Mouse (Mus musculus) MEL (cell line): ENCODE measurements around the gene Clpp. TPM values are rescaled to one million over a fixed set of nuclear protein-coding genes. Genes with fewer than 3 reads are reported as not detected.

Source experiments
- DNase-seq: peaks from one replicate; pipeline ENCODE4 v3.0.0; 2011; ENCODE audit warnings: low read depth, low spot score
- H3K27ac ChIP-seq: 2 replicates; pipeline ENCODE4 v1.5.1; 2012; ENCODE audit warnings: low read depth, mild to moderate bottlenecking, control low read depth, low read length, moderate library complexity; ENCODE audit not compliant: control insufficient read depth
- H3K27me3 ChIP-seq, 2 experiments: fragments of 150-350 bp in 1 of 2; sonication (generic) in 1 of 2; 2 replicates each; pipeline ENCODE4 v1.6.1; 2012; ENCODE audit warnings: low read length in 2 of 2, mild to moderate bottlenecking in 2 of 2, improper control_type of control experiment in 1 of 2, moderate library complexity in 1 of 2; ENCODE audit not compliant: insufficient read depth in 2 of 2, control insufficient read depth in 1 of 2
- H3K36me3 ChIP-seq, 2 experiments: 2 replicates each; pipeline ENCODE4 v1.6.1; 2012 to 2014; ENCODE audit warnings: low read length in 2 of 2, improper control_type of control experiment in 1 of 2, inconsistent platforms in 1 of 2, mild to moderate bottlenecking in 1 of 2; ENCODE audit not compliant: insufficient read depth in 2 of 2, control insufficient read depth in 1 of 2
- H3K4me1 ChIP-seq, 2 experiments: fragments of 150-350 bp in 1 of 2; sonication (generic) in 1 of 2; 2 replicates each; pipeline ENCODE4 v1.6.1; 2012; ENCODE audit warnings: low read length in 2 of 2, improper control_type of control experiment in 1 of 2, mild to moderate bottlenecking in 1 of 2; ENCODE audit not compliant: insufficient read depth in 2 of 2, control insufficient read depth in 1 of 2
- H3K4me3 ChIP-seq, 2 experiments: fragments of 150-350 bp in 1 of 2; sonication (generic) in 1 of 2; 2 replicates each; pipeline ENCODE4 v1.5.1; 2012; ENCODE audit warnings: low read depth in 2 of 2, low read length in 2 of 2, mild to moderate bottlenecking in 2 of 2, moderate library complexity in 2 of 2, control low read depth in 1 of 2, improper control_type of control experiment in 1 of 2; ENCODE audit not compliant: control insufficient read depth in 1 of 2, insufficient read depth in 1 of 2
- H3K79me2 ChIP-seq: 2 replicates; pipeline ENCODE4 v1.6.1; 2012; ENCODE audit warnings: mild to moderate bottlenecking, low read length, moderate library complexity; ENCODE audit not compliant: control insufficient read depth, poor library complexity, insufficient read depth
- H3K9ac ChIP-seq: 2 replicates; pipeline ENCODE4 v1.6.1; 2012; ENCODE audit warnings: low read depth, mild to moderate bottlenecking, control low read depth, low read length, moderate library complexity; ENCODE audit not compliant: control insufficient read depth, poor library complexity, severe bottlenecking
- H3K9me3 ChIP-seq: fragments of 150-350 bp; sonication (generic); replicated peaks from 2 replicates; pipeline ENCODE4 v1.6.1; 2012; ENCODE audit warnings: mild to moderate bottlenecking, low read length, improper control_type of control experiment, moderate library complexity; ENCODE audit not compliant: insufficient read depth
- BHLHE40 ChIP-seq: IDR thresholded peaks from 2 replicates; pipeline ENCODE4 v1.6.1; 2012; ENCODE audit warnings: low read depth, mild to moderate bottlenecking, inconsistent platforms, low read length, improper control_type of control experiment, borderline replicate concordance
- CTCF ChIP-seq, 3 experiments: IDR thresholded peaks in 2 of 3; conservative IDR thresholded peaks in 1 of 3; 2 replicates each; pipeline ENCODE4 v1.5.1; 2011 to 2012; ENCODE audit warnings: low read length in 3 of 3, low read depth in 2 of 3, mild to moderate bottlenecking in 2 of 3, improper control_type of control experiment in 1 of 3, inconsistent platforms in 1 of 3, mixed read lengths in 1 of 3, moderate library complexity in 1 of 3; ENCODE audit not compliant: control insufficient read depth in 1 of 3, insufficient read depth in 1 of 3, poor library complexity in 1 of 3, severe bottlenecking in 1 of 3
- EP300 ChIP-seq, 2 experiments: IDR thresholded peaks; 2 replicates each; pipeline ENCODE4 v1.6.1; 2011; ENCODE audit warnings: improper control_type of control experiment in 2 of 2, low read length in 2 of 2, low read depth in 1 of 2, mild to moderate bottlenecking in 1 of 2
- GATA1 ChIP-seq: IDR thresholded peaks from 2 replicates; pipeline ENCODE4 v1.6.1; 2011; ENCODE audit warnings: low read depth, low read length, improper control_type of control experiment
- KAT2A ChIP-seq: conservative IDR thresholded peaks from 2 replicates; pipeline ENCODE4 v1.6.1; 2012; ENCODE audit warnings: low read depth, low read length, improper control_type of control experiment, inconsistent platforms
- MAZ ChIP-seq: IDR thresholded peaks from 2 replicates; pipeline ENCODE4 v1.6.1; 2012; ENCODE audit warnings: low read depth, mild to moderate bottlenecking, inconsistent platforms, low read length, improper control_type of control experiment
- MEF2A ChIP-seq: IDR thresholded peaks from 2 replicates; pipeline ENCODE4 v1.6.1; 2014; ENCODE audit warnings: low read depth, mild to moderate bottlenecking, inconsistent platforms, low read length, improper control_type of control experiment; ENCODE audit not compliant: poor library complexity, insufficient replicate concordance, severe bottlenecking; ENCODE audit errors: extremely low read depth
- MXI1 ChIP-seq: IDR thresholded peaks from 2 replicates; pipeline ENCODE4 v1.6.1; 2011; ENCODE audit warnings: mild to moderate bottlenecking, low read depth, low read length, improper control_type of control experiment
- MYC ChIP-seq: IDR thresholded peaks from 2 replicates; pipeline ENCODE4 v1.6.1; 2011; ENCODE audit warnings: low read depth, mild to moderate bottlenecking, low read length, improper control_type of control experiment, moderate library complexity
- NRF1 ChIP-seq: IDR thresholded peaks from 2 replicates; pipeline ENCODE4 v1.6.1; 2014; ENCODE audit warnings: low read depth, mild to moderate bottlenecking, inconsistent platforms, low read length, improper control_type of control experiment, moderate library complexity; ENCODE audit not compliant: poor library complexity, insufficient read depth, severe bottlenecking
- POLR2A ChIP-seq, 2 experiments: IDR thresholded peaks; 2 replicates each; pipeline ENCODE4 v1.6.1; 2011 to 2012; ENCODE audit warnings: low read length in 2 of 2, mild to moderate bottlenecking in 2 of 2, control low read depth in 1 of 2, improper control_type of control experiment in 1 of 2, low read depth in 1 of 2, moderate library complexity in 1 of 2; ENCODE audit not compliant: control insufficient read depth in 1 of 2, insufficient read depth in 1 of 2, poor library complexity in 1 of 2
- POLR2AphosphoS2 ChIP-seq: IDR thresholded peaks from 2 replicates; pipeline ENCODE4 v1.6.1; 2011; ENCODE audit warnings: low read length, improper control_type of control experiment
- SMC3 ChIP-seq: IDR thresholded peaks from 2 replicates; pipeline ENCODE4 v1.6.1; 2011; ENCODE audit warnings: low read depth, low read length, improper control_type of control experiment
- TAL1 ChIP-seq: IDR thresholded peaks from 2 replicates; pipeline ENCODE4 v1.6.1; 2012; ENCODE audit warnings: mild to moderate bottlenecking, inconsistent platforms, low read length, moderate library complexity, mixed read lengths
- TBP ChIP-seq: IDR thresholded peaks from 2 replicates; pipeline ENCODE4 v1.8.0; 2011; ENCODE audit warnings: low read depth, low read length, improper control_type of control experiment
- TCF12 ChIP-seq: IDR thresholded peaks from 2 replicates; pipeline ENCODE4 v1.6.1; 2014; ENCODE audit warnings: low read depth, mild to moderate bottlenecking, inconsistent platforms, low read length, improper control_type of control experiment, moderate library complexity
- UBTF ChIP-seq: IDR thresholded peaks from 2 replicates; pipeline ENCODE4 v1.6.1; 2012; ENCODE audit warnings: low read depth, mild to moderate bottlenecking, inconsistent platforms, low read length, improper control_type of control experiment, moderate library complexity, borderline replicate concordance; ENCODE audit not compliant: insufficient read depth
- USF2 ChIP-seq, 2 experiments: IDR thresholded peaks; 2 replicates each; pipeline ENCODE4 v1.6.1; 2011 to 2012; ENCODE audit warnings: improper control_type of control experiment in 2 of 2, low read length in 2 of 2, borderline replicate concordance in 1 of 2, inconsistent platforms in 1 of 2, low read depth in 1 of 2, mild to moderate bottlenecking in 1 of 2; ENCODE audit not compliant: insufficient read depth in 1 of 2
- ZC3H11A ChIP-seq: IDR thresholded peaks from 2 replicates; pipeline ENCODE4 v1.6.1; 2012; ENCODE audit warnings: low read depth, mild to moderate bottlenecking, inconsistent platforms, low read length, improper control_type of control experiment
- ZKSCAN1 ChIP-seq: IDR thresholded peaks from 2 replicates; pipeline ENCODE4 v1.6.1; 2012; ENCODE audit warnings: low read depth, mild to moderate bottlenecking, inconsistent platforms, low read length, improper control_type of control experiment, moderate library complexity
- ZMIZ1 ChIP-seq: IDR thresholded peaks from 2 replicates; pipeline ENCODE4 v1.6.1; 2012; ENCODE audit warnings: low read depth, mild to moderate bottlenecking, inconsistent platforms, low read length, improper control_type of control experiment, moderate library complexity
- ZNF384 ChIP-seq: IDR thresholded peaks from 2 replicates; pipeline ENCODE4 v1.6.1; 2012; ENCODE audit warnings: low read depth, mild to moderate bottlenecking, inconsistent platforms, low read length, improper control_type of control experiment
- polyA plus RNA-seq, 2 experiments: library from polyadenylated mRNA; stranded (reverse) in 1 of 2; unstranded in 1 of 2; fragments of >175 nt in 1 of 2; fragments of >200 nt in 1 of 2; gene quantifications; 2 replicates each; pipeline versions ENCODE4 v1.2.1 to v1.2.4; 2012; ENCODE audit warnings: low replicate concordance in 2 of 2, low read depth in 1 of 2; ENCODE audit not compliant: insufficient read length in 2 of 2, insufficient read depth in 1 of 2, missing spikeins in 1 of 2
- total RNA-seq: library from RNA; depleted of rRNA; stranded (reverse); fragments of 300-350 nt; gene quantifications from 2 replicates; pipeline ENCODE4 v1.2.3, GENCODE M21; 2012

Gene Clpp
- total and polyA plus RNA-seq, 3 experiments, result 177 to 178 TPM; not detected in 1

DNA sequence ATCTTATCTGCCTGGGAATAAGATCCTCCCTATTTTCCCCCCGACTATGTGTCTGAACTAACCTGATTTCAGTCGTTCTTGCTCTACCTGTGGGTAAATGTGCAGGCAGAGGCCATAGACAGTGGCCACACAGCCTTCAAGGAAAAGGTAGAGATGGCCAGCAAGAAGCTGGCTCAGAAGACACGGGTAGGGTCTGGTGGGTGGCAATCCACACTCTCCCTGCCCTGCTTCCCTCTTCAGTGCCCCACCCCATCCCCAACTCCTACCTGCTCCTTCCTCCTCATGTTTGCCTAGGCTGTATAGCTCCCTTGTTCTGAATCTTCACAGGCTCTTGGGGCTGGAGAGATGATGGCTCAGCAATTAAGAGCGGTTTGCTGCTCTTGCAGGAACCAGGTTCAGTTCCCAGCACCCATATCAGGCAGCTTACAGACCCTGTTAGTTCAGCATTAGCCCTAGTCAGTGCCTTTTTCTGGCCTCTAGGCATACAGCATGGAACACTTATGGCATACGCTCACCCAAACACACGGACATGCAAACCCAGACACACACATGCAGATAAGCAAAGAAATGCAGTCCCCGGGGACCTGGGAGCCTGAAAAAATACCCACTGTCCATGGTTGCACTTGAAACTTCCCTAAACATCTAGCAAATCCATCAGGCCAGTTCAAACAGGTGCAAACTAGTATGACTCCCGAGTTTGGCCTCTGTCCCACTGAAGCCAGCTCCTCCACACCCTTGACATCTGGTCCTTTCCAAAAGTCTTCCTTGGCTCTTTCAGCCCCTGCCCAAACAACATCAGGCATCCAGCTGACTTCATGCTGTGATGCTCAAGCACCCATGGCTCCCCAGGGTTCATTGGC is 13.3 kb upstream of the Clpp start:
- TF ChIP-seq USF2 (IDR thresholded peaks at IDR 0.05; ENCODE audit: borderline replicate concordance in 1 of 2, insufficient read depth in 1 of 2, low read depth in 1 of 2, low read length in 2 of 2) (no peak), MYC (no peak), ZMIZ1 (no peak), POLR2A (IDR thresholded peaks at IDR 0.05; ENCODE audit: control insufficient read depth in 1 of 2, insufficient read depth in 1 of 2, low read depth in 1 of 2, low read length in 2 of 2, poor library complexity in 1 of 2) (no peak), EP300 (IDR thresholded peaks at IDR 0.05; ENCODE audit: low read depth in 1 of 2, low read length in 2 of 2) (no peak), POLR2AphosphoS2 (no peak), MEF2A (no peak), TBP (no peak), ZKSCAN1 (no peak), GATA1 (no peak), KAT2A (no peak), BHLHE40 (no peak), MAZ (no peak), CTCF (IDR thresholded peaks at IDR 0.05 in 2 of 3, conservative IDR thresholded peaks at IDR 0.05 in 1 of 3; ENCODE audit: control insufficient read depth in 1 of 3, insufficient read depth in 1 of 3, low read depth in 2 of 3, low read length in 3 of 3, poor library complexity in 1 of 3, severe bottlenecking in 1 of 3) (no peak)
- H3K9me3 ChIP-seq, result no peaks in the 10 kb centered on the region
- no peaks in the 10 kb centered on the region for H3K4me1 ChIP-seq
- H3K9ac ChIP-seq, result no peak overlapping the region
- H3K27ac ChIP-seq, result no peak overlapping the region
- H3K27me3 ChIP-seq, result peaks cover 0 to 2% of the 10 kb centered on the region in 2 experiments; a peak in 3 of 4 replicates
- H3K79me2 ChIP-seq, result no peaks in the 10 kb centered on the region
- H3K4me3 ChIP-seq, result no peak overlapping the region
- no peak for DNase-seq
- H3K36me3 ChIP-seq, result no peaks in the 10 kb centered on the region

DNA sequence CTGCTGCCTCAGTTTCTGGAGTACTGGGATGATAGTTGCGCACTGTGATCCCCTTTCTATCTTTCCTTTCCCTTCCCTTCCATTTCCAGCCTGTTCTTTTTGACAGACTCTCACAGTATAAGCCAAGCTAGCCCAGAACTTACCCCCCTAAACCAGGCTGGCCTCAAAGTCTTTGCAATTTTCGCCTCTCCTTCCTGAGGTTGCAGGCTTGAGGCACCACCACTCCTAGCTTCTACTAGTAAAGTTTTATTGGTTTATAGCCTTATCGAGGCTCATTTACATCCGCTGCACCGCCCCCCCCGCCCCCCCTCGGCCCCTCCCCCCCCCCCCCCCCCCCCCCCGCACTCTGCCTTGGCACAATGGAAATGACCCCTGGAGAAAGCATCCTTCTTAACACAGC is 10.6 kb upstream of the Clpp start:
- H3K9ac ChIP-seq, result no peak overlapping the region
- H3K36me3 ChIP-seq, result no peaks in the 10 kb centered on the region
- no peak for DNase-seq
- TF ChIP-seq MEF2A (no peak), ZMIZ1 (no peak), ZC3H11A (no peak), TAL1 (no peak), SMC3 (no peak), NRF1 (no peak), ZKSCAN1 (no peak), ZNF384 (no peak), TCF12 (no peak), MXI1 (no peak), POLR2AphosphoS2 (no peak), UBTF (no peak)
- H3K27me3 ChIP-seq, result no peaks in the 10 kb centered on the region; a peak in 1 of 4 replicates
- H3K27ac ChIP-seq, result no peak overlapping the region
- no peaks in the 10 kb centered on the region for H3K4me1 ChIP-seq
- H3K4me3 ChIP-seq, result no peak overlapping the region
- no peaks in the 10 kb centered on the region for H3K79me2 ChIP-seq
- H3K9me3 ChIP-seq, result no peaks in the 10 kb centered on the region
